Mouse (Mus musculus): ENCODE measurements around the gene Adgb. TPM values are rescaled to one million over a fixed set of nuclear protein-coding genes. Genes with fewer than 3 reads are reported as not detected.

Adgb gene
- polyA plus RNA-seq, 1 experiment from 2014 or later, result 0.17 TPM

DNA sequence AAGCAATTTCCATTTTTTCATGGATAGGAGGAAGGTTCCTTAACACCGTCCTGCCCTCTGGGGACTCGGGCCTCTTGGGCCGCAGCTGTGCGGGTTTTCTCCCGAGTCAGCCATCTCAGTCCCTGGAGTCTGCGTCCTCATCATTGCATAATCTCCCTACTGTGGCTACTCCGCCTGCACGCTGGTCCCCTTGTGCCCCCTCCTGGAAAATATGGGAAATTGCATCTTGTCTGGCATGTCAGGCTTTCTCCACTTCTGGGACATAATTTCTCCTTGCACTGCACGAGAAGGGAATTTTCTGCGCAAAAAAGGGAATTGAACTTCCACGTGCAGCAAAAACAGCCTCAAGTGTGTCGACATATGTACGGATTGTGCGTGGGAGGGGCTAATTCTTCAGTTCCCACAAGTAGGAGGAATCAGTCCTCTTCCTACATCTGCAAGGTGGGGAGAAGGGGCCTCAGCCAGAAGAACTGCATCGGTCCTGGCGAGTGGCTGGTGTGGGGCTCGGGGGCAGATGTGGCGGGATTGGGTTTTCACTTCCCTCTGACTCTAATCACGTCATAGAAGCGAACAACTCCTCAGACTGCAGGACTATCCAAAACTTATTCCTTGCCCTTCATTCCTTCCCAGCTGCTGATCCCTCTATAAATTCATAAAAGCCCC, 150.9 kb downstream of the Adgb start:
- H3K4me3 ChIP-seq, result peak overlapping the region; percentile 34
- H3K36me3 ChIP-seq, result no peaks in the 10 kb centered on the region
- H3K27me3 ChIP-seq (ENCODE audit: insufficient read depth, poor library complexity, severe bottlenecking), result no peaks in the 10 kb centered on the region
- WGBS, result 13% methylated on average over 20 of the region's 20 CpGs
- H3K9me3 ChIP-seq, result no peaks in the 10 kb centered on the region
- DNase-seq (ENCODE audit: low spot score), result peak; percentile 70
- H3K4me1 ChIP-seq (replicated peaks), result 0 out of 2 replicates have a peak, but pooled peaks cover 7% of the 10 kb centered on the region
- H3K27ac ChIP-seq, result peak overlapping the region; percentile 41; the same call in 1 of the 2 replicates

DNA sequence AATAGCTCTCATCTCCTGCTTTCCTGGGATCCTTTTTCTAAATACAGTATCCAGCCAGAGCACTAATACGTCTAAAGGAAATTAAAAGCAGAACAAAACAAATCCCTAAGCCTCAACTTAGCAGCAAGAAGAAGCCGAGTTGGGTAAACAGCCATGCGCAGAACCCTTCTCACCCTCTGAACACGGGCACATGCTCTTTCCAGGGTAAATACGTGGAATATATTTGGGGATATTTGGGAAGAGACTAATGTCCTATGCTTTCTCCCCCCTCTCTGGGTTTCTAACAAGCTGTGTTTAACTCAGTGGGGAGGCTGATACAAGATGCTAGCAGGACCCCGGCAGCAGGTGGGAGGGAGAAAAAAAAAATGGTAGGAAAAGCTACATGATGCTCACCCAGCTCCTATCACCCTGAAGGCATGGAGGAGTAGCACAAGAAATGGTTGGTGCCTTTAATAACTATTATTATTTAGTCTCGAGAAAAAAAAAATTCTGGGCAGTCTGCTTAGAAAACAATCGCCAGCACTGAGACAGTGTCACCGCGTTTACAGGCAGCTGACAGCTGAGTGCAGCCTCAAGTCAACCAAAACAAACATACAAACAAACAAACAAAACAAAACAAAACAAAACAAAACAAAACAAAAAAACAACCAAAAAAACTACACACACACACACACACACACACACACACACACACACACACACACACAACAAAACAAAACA, 151.6 kb downstream of the Adgb start:
- peak overlapping the region; percentile 41; the same call in 1 of the 2 replicates for H3K27ac ChIP-seq
- no peak for DNase-seq (ENCODE audit: low spot score)
- no peaks in the 10 kb centered on the region for H3K36me3 ChIP-seq
- H3K27me3 ChIP-seq (ENCODE audit: insufficient read depth, poor library complexity, severe bottlenecking), result no peaks in the 10 kb centered on the region
- peak overlapping the region; percentile 34 for H3K4me3 ChIP-seq
- WGBS, result 41% methylated on average over 10 of the region's 10 CpGs
- no peaks in the 10 kb centered on the region for H3K9me3 ChIP-seq
- 0 out of 2 replicates have a peak, but pooled peaks cover 7% of the 10 kb centered on the region for H3K4me1 ChIP-seq (replicated peaks)

DNA sequence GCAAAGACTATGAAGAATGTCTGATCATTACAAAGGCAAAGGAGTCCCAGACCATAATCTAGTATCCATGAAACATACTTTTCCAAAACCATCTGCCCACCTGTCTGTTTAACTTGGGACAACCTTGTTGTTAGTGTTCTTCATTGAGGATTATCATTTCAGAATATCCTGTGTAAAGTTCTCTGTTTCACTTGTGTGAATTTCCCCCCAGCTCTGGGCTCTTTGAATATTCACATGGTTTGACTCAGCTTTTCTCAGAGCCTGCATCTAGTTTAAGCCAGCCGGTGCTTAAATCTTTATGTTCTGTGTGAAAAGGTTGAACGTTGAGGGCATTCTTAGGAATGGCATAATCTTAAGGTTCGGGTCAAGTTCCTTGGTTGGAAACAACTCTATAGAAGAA, 154.0 kb downstream of the Adgb start:
- no peak for DNase-seq (ENCODE audit: low spot score)
- Histone ChIP-seq H3K4me3 (no peak overlapping the region), H3K4me1 (replicated peaks) (0 out of 2 replicates have a peak, but pooled peaks cover 7% of the 10 kb centered on the region), H3K9me3 (no peaks in the 10 kb centered on the region), H3K27me3 (ENCODE audit: insufficient read depth, poor library complexity, severe bottlenecking) (no peaks in the 10 kb centered on the region), H3K27ac (no peak overlapping the region), H3K36me3 (no peaks in the 10 kb centered on the region)
- WGBS, result 88% methylated on average over 3 of the region's 3 CpGs

DNA sequence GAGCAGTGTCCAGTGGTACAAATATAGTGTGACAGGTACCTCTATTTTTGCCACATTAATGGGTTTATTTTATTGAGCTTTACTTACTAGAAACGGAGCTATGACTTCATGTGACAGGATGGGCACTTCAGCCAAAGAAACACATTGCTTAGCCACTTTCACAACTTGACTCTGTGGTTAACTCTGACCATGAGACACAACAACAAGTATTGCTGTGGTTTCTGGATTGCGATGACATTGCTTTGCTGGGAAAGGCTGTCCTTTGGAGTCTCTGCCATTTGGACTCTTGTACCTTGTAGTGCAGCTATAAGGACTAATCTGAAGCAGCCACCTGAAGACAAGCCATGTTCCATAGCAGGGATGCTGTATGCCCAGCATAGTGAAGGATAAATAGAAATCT, 156.5 kb downstream of the Adgb start:
- no peaks in the 10 kb centered on the region for H3K9me3 ChIP-seq
- H3K27ac ChIP-seq, result no peak overlapping the region
- 89% methylated on average over 2 of the region's 2 CpGs for WGBS
- no peaks in the 10 kb centered on the region for H3K27me3 ChIP-seq (ENCODE audit: insufficient read depth, poor library complexity, severe bottlenecking)
- H3K4me1 ChIP-seq (replicated peaks), result 0 out of 2 replicates have a peak, but pooled peaks cover 3% of the 10 kb centered on the region
- H3K4me3 ChIP-seq, result no peak overlapping the region
- no peak for DNase-seq (ENCODE audit: low spot score)
- no peaks in the 10 kb centered on the region for H3K36me3 ChIP-seq

DNA sequence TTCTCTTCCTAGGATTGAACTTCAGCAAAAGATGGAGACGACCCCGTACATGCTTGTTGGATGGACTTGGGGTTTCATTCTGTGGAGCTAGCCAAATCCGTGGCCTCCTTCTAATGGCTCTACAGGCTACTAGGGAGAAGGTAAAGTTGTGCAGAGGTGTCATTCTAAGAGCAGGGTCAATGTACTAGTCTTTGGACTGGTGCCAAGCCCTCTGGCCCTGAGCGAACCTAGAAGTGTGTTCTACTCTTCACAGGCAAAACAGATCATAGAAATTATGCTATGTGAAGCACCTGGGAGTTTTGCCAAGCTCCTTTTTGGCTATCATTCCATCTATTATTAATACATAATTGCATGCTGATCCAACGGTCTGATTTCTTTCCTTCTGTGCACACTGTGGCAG, 157.6 kb downstream of the Adgb start:
- Histone ChIP-seq H3K4me3 (no peak overlapping the region), H3K9me3 (no peaks in the 10 kb centered on the region), H3K27ac (no peak overlapping the region), H3K36me3 (no peaks in the 10 kb centered on the region), H3K4me1 (replicated peaks) (no peaks in the 10 kb centered on the region), H3K27me3 (ENCODE audit: insufficient read depth, poor library complexity, severe bottlenecking) (no peaks in the 10 kb centered on the region)
- 88% methylated on average over 5 of the region's 5 CpGs for WGBS
- DNase-seq (ENCODE audit: low spot score), result no peak

DNA sequence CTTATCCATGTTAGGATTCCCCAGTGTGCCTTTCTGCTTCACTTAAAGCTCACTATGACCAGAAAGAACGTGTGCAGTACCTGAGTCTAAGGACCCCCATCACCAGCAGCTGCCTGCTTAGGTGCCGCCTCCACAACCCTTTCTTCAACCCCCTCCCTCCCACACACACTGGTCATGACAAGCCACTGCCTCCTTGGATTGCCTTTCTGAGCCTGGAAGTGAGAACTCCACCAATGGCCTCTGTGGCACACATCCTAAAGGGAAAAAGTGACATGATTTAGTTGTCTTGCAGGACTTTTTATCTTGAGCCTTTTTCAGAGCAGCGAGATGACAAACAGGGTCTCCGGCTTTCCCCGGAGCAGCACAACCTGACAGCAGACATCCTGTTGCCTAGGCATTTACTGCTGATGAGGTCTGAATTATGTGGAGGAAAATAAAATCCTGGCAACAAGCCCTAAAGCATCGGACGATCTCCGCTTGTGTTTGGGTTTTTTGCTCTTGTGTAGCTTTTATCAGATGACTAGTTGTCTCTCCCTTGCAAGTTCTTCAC, 162.2 kb downstream of the Adgb start:
- Histone ChIP-seq H3K9me3 (no peaks in the 10 kb centered on the region), H3K4me3 (no peak overlapping the region), H3K27ac (no peak overlapping the region), H3K36me3 (no peaks in the 10 kb centered on the region), H3K4me1 (replicated peaks) (no peaks in the 10 kb centered on the region), H3K27me3 (ENCODE audit: insufficient read depth, poor library complexity, severe bottlenecking) (peaks cover 3% of the 10 kb centered on the region)
- DNase-seq (ENCODE audit: low spot score), result no peak
- 84% methylated on average over 8 of the region's 8 CpGs for WGBS

DNA sequence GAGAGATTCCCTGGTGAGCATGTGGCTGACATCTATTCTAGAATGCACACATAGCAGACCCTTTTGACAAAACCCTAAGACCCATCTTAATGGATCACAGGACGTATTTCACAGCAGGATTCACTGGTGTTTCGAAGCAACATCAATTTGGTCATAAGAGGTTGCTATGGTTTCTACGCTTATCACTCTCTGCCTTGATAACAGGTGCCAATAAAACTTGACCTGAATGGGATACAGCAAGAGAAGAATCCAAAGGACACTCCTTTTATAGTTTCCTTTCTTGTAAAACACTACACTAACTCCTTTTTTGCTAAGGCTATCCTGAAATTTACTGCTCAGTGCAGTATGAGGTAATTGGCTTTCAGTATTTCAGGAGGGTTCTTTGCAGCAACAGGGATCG, 163.1 kb downstream of the Adgb start:
- Histone ChIP-seq H3K4me3 (no peak overlapping the region), H3K36me3 (no peaks in the 10 kb centered on the region), H3K27me3 (ENCODE audit: insufficient read depth, poor library complexity, severe bottlenecking) (peaks cover 3% of the 10 kb centered on the region), H3K4me1 (replicated peaks) (no peaks in the 10 kb centered on the region), H3K27ac (no peak overlapping the region), H3K9me3 (no peaks in the 10 kb centered on the region)
- no peak for DNase-seq (ENCODE audit: low spot score)
- 78% methylated on average over 4 of the region's 4 CpGs for WGBS

DNA sequence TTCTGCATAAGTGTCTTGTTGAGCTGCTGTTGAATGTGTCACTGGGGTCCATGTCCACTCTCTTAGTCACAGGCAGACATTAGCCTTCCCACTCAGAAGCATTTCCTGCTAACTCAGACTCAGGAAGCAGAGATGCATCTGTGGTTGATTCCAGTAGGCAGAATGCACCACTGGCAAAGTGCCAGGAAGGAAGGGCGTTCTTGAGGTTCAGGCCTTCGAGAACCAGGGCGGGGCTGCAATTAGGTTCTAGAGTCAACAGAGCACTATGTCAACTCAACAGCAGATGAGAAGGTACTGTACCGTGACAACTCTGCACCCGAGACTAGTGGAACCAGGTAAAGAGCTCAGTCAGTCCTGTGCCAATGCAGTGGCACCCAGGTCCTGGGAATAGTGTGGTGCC, 164.7 kb downstream of the Adgb start:
- 92% methylated on average over 5 of the region's 5 CpGs for WGBS
- H3K27ac ChIP-seq, result no peak overlapping the region
- peaks cover 3% of the 10 kb centered on the region for H3K27me3 ChIP-seq (ENCODE audit: insufficient read depth, poor library complexity, severe bottlenecking)
- no peak overlapping the region for H3K4me3 ChIP-seq
- no peaks in the 10 kb centered on the region for H3K9me3 ChIP-seq
- H3K4me1 ChIP-seq (replicated peaks), result peaks cover under 1% of the 10 kb centered on the region
- DNase-seq (ENCODE audit: low spot score), result no peak
- H3K36me3 ChIP-seq, result no peaks in the 10 kb centered on the region

DNA sequence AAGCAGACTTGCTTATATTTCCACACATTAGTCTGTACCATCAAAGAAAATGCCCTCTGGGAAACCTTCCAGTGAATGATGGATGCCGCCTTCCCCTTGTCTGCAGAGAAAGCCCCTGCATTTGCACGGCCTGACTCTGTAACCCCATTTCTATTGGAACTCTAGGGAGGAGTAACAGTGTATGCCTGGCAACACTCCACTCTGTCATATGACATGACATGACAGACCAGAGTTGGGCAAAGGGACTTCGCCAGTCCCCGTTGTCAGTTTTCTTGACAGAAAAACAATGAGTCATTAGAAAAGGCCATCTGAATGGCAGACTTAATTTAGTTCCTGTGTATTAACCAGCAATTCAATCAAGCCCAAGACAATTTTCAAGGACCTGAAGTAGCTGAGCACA, 167.8 kb downstream of the Adgb start:
- Histone ChIP-seq H3K27ac (no peak overlapping the region), H3K27me3 (ENCODE audit: insufficient read depth, poor library complexity, severe bottlenecking) (peaks cover 10% of the 10 kb centered on the region), H3K4me3 (no peak overlapping the region), H3K9me3 (no peaks in the 10 kb centered on the region), H3K36me3 (no peaks in the 10 kb centered on the region), H3K4me1 (replicated peaks) (peaks cover 26% of the 10 kb centered on the region)
- DNase-seq (ENCODE audit: low spot score), result no peak
- WGBS, result 66% methylated on average over 4 of the region's 4 CpGs

DNA sequence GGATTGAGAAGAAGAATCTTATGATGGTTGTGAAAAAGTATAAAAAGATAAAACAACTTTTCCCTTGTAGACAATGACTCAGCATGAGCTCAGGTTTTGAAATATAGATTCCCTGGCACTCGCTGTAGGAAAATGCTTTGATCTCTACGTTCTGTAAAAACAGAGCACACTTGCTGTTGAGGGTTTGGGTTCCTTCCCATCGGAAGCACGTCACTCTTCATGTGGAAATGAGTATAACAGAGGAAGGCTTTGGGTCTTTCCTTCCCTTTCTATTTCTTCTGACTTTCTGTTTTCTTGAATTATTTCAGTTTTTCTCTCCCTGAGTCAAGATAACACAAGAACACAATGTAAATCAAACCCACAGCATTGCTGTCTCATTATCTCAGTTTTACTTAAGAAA, 170.4 kb downstream of the Adgb start:
- Histone ChIP-seq H3K27ac (no peak overlapping the region), H3K4me1 (replicated peaks) (peaks cover 26% of the 10 kb centered on the region), H3K9me3 (no peaks in the 10 kb centered on the region), H3K27me3 (ENCODE audit: insufficient read depth, poor library complexity, severe bottlenecking) (peaks cover 10% of the 10 kb centered on the region; the same call in 1 of the 2 replicates), H3K36me3 (no peaks in the 10 kb centered on the region), H3K4me3 (no peak overlapping the region)
- DNase-seq (ENCODE audit: low spot score), result no peak
- 5% methylated on average over 4 of the region's 4 CpGs for WGBS

DNA sequence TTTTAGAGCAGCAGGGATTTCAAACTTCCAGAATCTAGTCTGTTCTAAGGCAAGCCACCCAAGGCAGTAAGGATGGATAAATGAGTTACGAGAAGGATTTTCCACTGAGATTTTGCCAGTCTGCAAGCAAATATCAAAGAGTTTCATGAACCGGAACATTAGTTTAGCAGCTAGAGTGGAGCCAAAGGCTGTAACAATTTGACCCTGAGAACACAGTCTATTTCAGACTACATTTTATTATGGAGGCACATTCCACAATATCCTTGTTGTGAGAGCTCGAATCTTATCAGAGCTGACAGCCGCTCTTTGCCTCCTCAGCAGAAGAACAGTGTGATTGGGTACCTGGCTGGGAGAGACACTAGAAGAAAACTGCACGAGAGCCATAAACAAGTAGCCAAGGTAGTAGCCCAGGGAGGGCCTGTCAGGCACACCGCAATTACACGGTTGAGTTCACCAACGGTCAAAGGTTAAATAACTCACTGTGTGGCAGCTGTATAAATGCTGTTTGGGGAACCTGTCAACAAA, 171.1 kb downstream of the Adgb start:
- DNase-seq (ENCODE audit: low spot score), result peak; percentile 47
- Histone ChIP-seq H3K27ac (no peak overlapping the region), H3K4me1 (replicated peaks) (peaks cover 26% of the 10 kb centered on the region), H3K4me3 (no peak overlapping the region), H3K27me3 (ENCODE audit: insufficient read depth, poor library complexity, severe bottlenecking) (peaks cover 10% of the 10 kb centered on the region; the same call in 1 of the 2 replicates), H3K9me3 (no peaks in the 10 kb centered on the region), H3K36me3 (no peaks in the 10 kb centered on the region)
- 23% methylated on average over 8 of the region's 8 CpGs for WGBS

DNA sequence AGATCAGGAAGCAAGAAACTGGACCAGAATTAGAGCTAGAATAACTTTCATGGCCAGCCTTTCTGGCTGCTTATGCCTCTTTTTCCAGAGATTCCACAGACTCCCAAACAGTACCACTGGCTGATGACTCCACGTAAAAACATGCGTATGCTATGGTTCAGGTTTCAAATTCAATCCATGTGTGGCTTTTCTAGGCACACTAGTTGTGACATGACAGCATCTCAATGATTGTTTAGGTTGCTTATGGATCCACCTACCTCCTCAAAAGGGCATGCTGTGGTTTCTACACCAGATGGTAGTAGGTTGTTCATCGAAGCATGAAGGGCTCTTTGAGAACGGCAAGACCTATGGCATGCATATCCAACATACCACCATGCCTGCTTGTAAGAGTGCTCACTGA, 172.1 kb downstream of the Adgb start:
- Histone ChIP-seq H3K4me1 (replicated peaks) (peaks cover 26% of the 10 kb centered on the region), H3K9me3 (no peaks in the 10 kb centered on the region), H3K27me3 (ENCODE audit: insufficient read depth, poor library complexity, severe bottlenecking) (peaks cover 10% of the 10 kb centered on the region; the same call in 1 of the 2 replicates), H3K4me3 (no peak overlapping the region), H3K27ac (no peak overlapping the region), H3K36me3 (no peaks in the 10 kb centered on the region)
- 69% methylated on average over 4 of the region's 4 CpGs for WGBS
- DNase-seq (ENCODE audit: low spot score), result no peak
